Comparison of ENCODE assay signal across 17 mouse cellular contexts in the genomic region with DNA sequence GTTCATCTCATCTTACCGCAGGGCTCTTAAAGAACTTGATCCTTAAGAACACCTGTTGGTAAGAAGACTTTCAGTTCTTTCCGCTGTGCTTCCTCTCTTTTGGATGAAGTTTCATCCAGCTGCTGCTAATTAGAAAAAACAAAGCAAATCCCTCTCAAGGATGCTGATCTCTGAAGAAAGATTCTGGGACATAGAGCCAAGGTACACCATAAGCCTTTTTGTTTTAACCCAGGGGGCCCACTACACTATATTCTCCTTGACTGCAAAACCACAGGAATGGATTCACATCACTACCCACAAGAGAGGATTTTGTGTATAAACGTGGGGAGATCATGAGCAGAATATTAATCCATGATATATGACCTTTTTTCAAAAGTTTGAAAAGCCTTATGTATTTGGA.
"Had no signal": no experiment of that assay in that cellular context is flagged by ENCODE, and none has a peak within 500 bp of the region (broad histone marks: within the 10 kb centered on the region; RNA-seq: fewer than 3 reads in every experiment).

No protein-coding gene starts in this region.

- H3K9me3 ChIP-seq: midbrain, embryonic 10.5 days; midbrain, embryonic 12.5 days; neural tube, embryonic 13.5 days; neural tube, embryonic 15.5 days; stomach, embryonic 15.5 days had no signal

- H3K27ac ChIP-seq: midbrain, embryonic 10.5 days; midbrain, embryonic 12.5 days; neural tube, embryonic 13.5 days; neural tube, embryonic 15.5 days; stomach, embryonic 15.5 days; stomach, postnatal 0 days had no signal

- DNase-seq: lung, embryonic 14.5 days; lung, postnatal 10 days; lung, postnatal 4 days; midbrain, embryonic 14.5 days; retina, postnatal 1 day; right cerebral cortex, postnatal 14 days; thymus, adult 2 months; thymus, postnatal 25 days; thymus, postnatal 4 days had no signal

- H3K4me3 ChIP-seq: midbrain, embryonic 10.5 days; midbrain, embryonic 12.5 days; myocyte; neural tube, embryonic 13.5 days; neural tube, embryonic 15.5 days; stomach, embryonic 15.5 days had no signal

- H3K36me3 ChIP-seq: midbrain, embryonic 10.5 days; midbrain, embryonic 12.5 days; neural tube, embryonic 13.5 days; neural tube, embryonic 15.5 days; stomach, embryonic 15.5 days had no signal

- H3K4me1 ChIP-seq: midbrain, embryonic 10.5 days; midbrain, embryonic 12.5 days; neural tube, embryonic 13.5 days; neural tube, embryonic 15.5 days; stomach, embryonic 15.5 days had no signal

- H3K9ac ChIP-seq: lung, embryonic 14.5 days; midbrain, embryonic 12.5 days; neural tube, embryonic 13.5 days; neural tube, embryonic 15.5 days; stomach, embryonic 15.5 days had no signal

- ATAC-seq: midbrain, embryonic 16.5 days had no signal

- H3K4me2 ChIP-seq: lung, embryonic 14.5 days; midbrain, embryonic 12.5 days; neural tube, embryonic 13.5 days; neural tube, embryonic 15.5 days; stomach, embryonic 15.5 days had no signal

- H3K27me3 ChIP-seq: midbrain, embryonic 12.5 days; neural tube, embryonic 13.5 days; neural tube, embryonic 15.5 days; stomach, embryonic 15.5 days had no signal
